Mouse (Mus musculus): ENCODE measurements around the gene Slc2a13.

The Slc2a13 gene

GRCm38 (mm10) chr15:91263926-91264325 lies 309.1 kb downstream of the Slc2a13 start:
- no peak for DNase-seq (ENCODE audit: low spot score)

- DNase-seq (ENCODE audit: low spot score): no peak
Measured at GRCm38 (mm10) chr15:91260578-91260977, 312.5 kb downstream of the Slc2a13 start.

- DNase-seq (ENCODE audit: low spot score): no peak
Measured at GRCm38 (mm10) chr15:91257140-91257539, 315.9 kb downstream of the Slc2a13 start.

GRCm38 (mm10) chr15:91255308-91255707 lies 317.8 kb downstream of the Slc2a13 start:
- DNase-seq (ENCODE audit: low spot score): no peak

GRCm38 (mm10) chr15:91252956-91253355 lies 320.1 kb downstream of the Slc2a13 start:
- peak; percentile 52 for DNase-seq (ENCODE audit: low spot score)

- DNase-seq (ENCODE audit: low spot score): no peak
Measured at GRCm38 (mm10) chr15:91251544-91252408, 321.3 kb downstream of the Slc2a13 start.

GRCm38 (mm10) chr15:91250815-91251214 lies 322.2 kb downstream of the Slc2a13 start:
- no peak for DNase-seq (ENCODE audit: low spot score)

GRCm38 (mm10) chr15:91240683-91241335 lies 332.3 kb downstream of the Slc2a13 start:
- no peak for DNase-seq (ENCODE audit: low spot score)

GRCm38 (mm10) chr15:91237294-91237693 lies 335.8 kb downstream of the Slc2a13 start:
- DNase-seq (ENCODE audit: low spot score): no peak

Measured in retina, embryonic 14.5 days (tissue).